Mouse (Mus musculus) urinary bladder, postnatal 4 days (tissue): ENCODE results near the gene Selplg.

Experiments
- DNase-seq, 2 experiments: peaks; one replicate each; pipeline ENCODE4 v3.0.0; 2021 to 2022; ENCODE audit warnings: low spot score in 2 of 2

The Selplg gene

GRCm38 (mm10) chr5:113832490-113832901 lies at the start of gene Selplg:
Gene Selplg, minus strand, starts transcription at chr5:113832644.
- DNase-seq, result no peak

GRCm38 (mm10) chr5:113881136-113881535 lies 48.7 kb upstream of the Selplg start:
- no peak for DNase-seq

GRCm38 (mm10) chr5:113878943-113879617 lies 46.6 kb upstream of the Selplg start:
- no peak for DNase-seq

- DNase-seq, result no peak
Observed at GRCm38 (mm10) chr5:113877565-113877964, 45.1 kb upstream of the Selplg start.

- no peak for DNase-seq
Observed at GRCm38 (mm10) chr5:113876176-113876575, 43.7 kb upstream of the Selplg start.

GRCm38 (mm10) chr5:113875625-113876024 lies 43.2 kb upstream of the Selplg start:
- no peak for DNase-seq

GRCm38 (mm10) chr5:113874063-113875024 lies 41.9 kb upstream of the Selplg start:
- DNase-seq, result no peak

GRCm38 (mm10) chr5:113872936-113873912 lies 40.8 kb upstream of the Selplg start:
- peak in 1 of 2 experiments; percentile 69 for DNase-seq

GRCm38 (mm10) chr5:113871903-113872548 lies 39.6 kb upstream of the Selplg start:
- no peak for DNase-seq

GRCm38 (mm10) chr5:113870393-113871040 lies 38.1 kb upstream of the Selplg start:
- DNase-seq, result no peak

- DNase-seq, result no peak
Observed at GRCm38 (mm10) chr5:113869132-113869531, 36.7 kb upstream of the Selplg start.

GRCm38 (mm10) chr5:113864992-113865391 lies 32.5 kb upstream of the Selplg start:
- no peak for DNase-seq

- no peak for DNase-seq
Observed at GRCm38 (mm10) chr5:113863994-113864393, 31.6 kb upstream of the Selplg start.

GRCm38 (mm10) chr5:113862418-113862817 lies 30.0 kb upstream of the Selplg start:
- DNase-seq, result no peak

GRCm38 (mm10) chr5:113861294-113861693 lies 28.9 kb upstream of the Selplg start:
- no peak for DNase-seq

- no peak for DNase-seq
Observed at GRCm38 (mm10) chr5:113858971-113859370, 26.5 kb upstream of the Selplg start.

GRCm38 (mm10) chr5:113858550-113858949 lies 26.1 kb upstream of the Selplg start:
- no peak for DNase-seq

- no peak for DNase-seq
Observed at GRCm38 (mm10) chr5:113857631-113858030, 25.2 kb upstream of the Selplg start.

GRCm38 (mm10) chr5:113856631-113857030 lies 24.2 kb upstream of the Selplg start:
- DNase-seq, result no peak

- DNase-seq, result no peak
Observed at GRCm38 (mm10) chr5:113855696-113856095, 23.3 kb upstream of the Selplg start.

- DNase-seq, result no peak
Observed at GRCm38 (mm10) chr5:113855117-113855516, 22.7 kb upstream of the Selplg start.
